Mouse (Mus musculus) embryonic facial prominence, embryonic 14.5 days (tissue): ENCODE results near the gene Mrpl20. TPM values are rescaled to one million over a fixed set of nuclear protein-coding genes. Genes with fewer than 3 reads are reported as not detected.
A peak's percentile ranks its signal among the peaks of the same experiment; 100 is the strongest.

ENCODE experiments used
- ATAC-seq: fragments of 200-750 bp; cut with Nextera tagmentation; 2 replicates; pipeline ENCODE4 v1.8.0; 2017; ENCODE audit warnings: low read depth, moderate number of reproducible peaks, moderate TSS enrichment
- DNase-seq: peaks from one replicate; pipeline ENCODE4 v3.0.0-alpha.2; 2015; ENCODE audit warnings: low spot score
- H3K27ac ChIP-seq: fragments of 300-500 bp; sonication (generic); replicated peaks from 2 replicates; pipeline ENCODE4 v1.5.1; 2014; ENCODE audit warnings: low read depth, mild to moderate bottlenecking, low read length, moderate library complexity
- H3K27me3 ChIP-seq: fragments of 300-500 bp; sonication (generic); replicated peaks from 2 replicates; pipeline ENCODE4 v1.6.1; 2014; ENCODE audit warnings: low read length; ENCODE audit not compliant: control insufficient read depth, insufficient read depth
- H3K36me3 ChIP-seq: fragments of 300-500 bp; sonication (generic); 2 replicates; pipeline ENCODE4 v1.6.1; 2014; ENCODE audit warnings: low read length, mixed read lengths; ENCODE audit not compliant: control insufficient read depth, insufficient read depth
- H3K4me1 ChIP-seq: fragments of 300-500 bp; sonication (generic); 2 replicates; pipeline ENCODE4 v1.6.1; 2014; ENCODE audit warnings: antibody characterized with exemption, low read length; ENCODE audit not compliant: control insufficient read depth, insufficient read depth
- H3K4me2 ChIP-seq: fragments of 300-500 bp; sonication (generic); 2 replicates; pipeline ENCODE4 v1.6.1; 2014; ENCODE audit warnings: low read depth, mild to moderate bottlenecking, low read length, moderate library complexity, mixed read lengths
- H3K4me3 ChIP-seq: fragments of 300-500 bp; sonication (generic); 2 replicates; pipeline ENCODE4 v1.5.1; 2014; ENCODE audit warnings: low read depth, mild to moderate bottlenecking, low read length
- H3K9ac ChIP-seq: fragments of 300-500 bp; sonication (generic); 2 replicates; pipeline ENCODE4 v1.6.1; 2014; ENCODE audit warnings: low read depth, mild to moderate bottlenecking, low read length, moderate library complexity, mixed read lengths
- H3K9me3 ChIP-seq: fragments of 300-500 bp; sonication (generic); 2 replicates; pipeline ENCODE4 v1.6.1; 2016; ENCODE audit warnings: low read length; ENCODE audit not compliant: control insufficient read depth
- WGBS: fragments of 180-500 bp; shearing (Covaris S2); extraction: QIAGEN DNeasy Blood & Tissue Kit; methylation state at CpG from one replicate; pipeline ENCODE4 v1.1.7; 2014; 5-methylcytosine and 5-hydroxymethylcytosine counted together
- polyA plus RNA-seq: library from polyadenylated mRNA; unstranded; fragments of >200 nt; fragmentation: Nextera tagmentation; extraction: Ambion mirVana; gene quantifications from 2 replicates; pipeline ENCODE4 v1.2.1, GENCODE M21; 2014

Mrpl20 gene
- polyA plus RNA-seq, result 199 and 219 TPM in 2 replicates

DNA sequence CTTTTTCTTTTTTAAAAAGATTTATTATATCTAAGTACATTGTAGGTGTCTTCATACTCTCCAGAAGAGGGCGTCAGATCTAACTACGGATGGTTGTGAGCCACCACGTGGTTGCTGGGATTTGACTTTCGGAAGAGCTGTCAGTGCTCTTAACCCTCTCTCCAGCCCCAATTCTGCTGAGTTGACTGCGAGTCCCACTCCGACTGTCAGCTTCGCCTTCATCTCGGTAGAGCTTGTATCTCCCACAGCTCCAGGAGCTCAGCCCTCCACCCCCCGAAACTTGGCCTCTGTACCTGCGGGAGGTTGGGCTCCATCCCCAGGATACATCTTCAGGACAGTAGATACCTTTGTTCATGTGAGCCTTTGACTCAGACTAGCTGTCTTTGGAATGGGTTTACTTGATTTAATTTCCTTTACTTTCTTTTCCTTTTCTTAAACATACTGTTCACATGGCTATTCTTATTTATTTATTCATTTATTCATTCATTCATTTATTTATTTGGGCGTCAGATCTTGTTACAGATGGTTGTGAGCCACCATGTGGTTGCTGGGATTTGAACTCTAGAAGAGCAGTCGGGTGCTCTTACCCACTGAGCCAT, at the start of gene Mrpl20:
TSS of gene Mrpl20 (plus strand) at position 138 of the 599 bp plus-strand sequence.
- ATAC-seq (no peak), DNase-seq (peak; percentile 54)
- H3K4me1 ChIP-seq, result peaks cover 7% of the 10 kb centered on the region; the same call in 1 of the 2 replicates
- H3K36me3 ChIP-seq, result peaks cover 27% of the 10 kb centered on the region
- H3K27ac ChIP-seq, result peak within 1 kb of the TSS; percentile 39
- no peaks in the 10 kb centered on the region for H3K9me3 ChIP-seq
- peak within 1 kb of the TSS; percentile 58 for H3K4me2 ChIP-seq
- peak within 1 kb of the TSS; percentile 88 for H3K9ac ChIP-seq
- H3K27me3 ChIP-seq, result no peaks in the 10 kb centered on the region
- peak within 1 kb of the TSS; percentile 84 for H3K4me3 ChIP-seq
- WGBS, result 10% methylated on average over 12 of the region's 12 CpGs

DNA sequence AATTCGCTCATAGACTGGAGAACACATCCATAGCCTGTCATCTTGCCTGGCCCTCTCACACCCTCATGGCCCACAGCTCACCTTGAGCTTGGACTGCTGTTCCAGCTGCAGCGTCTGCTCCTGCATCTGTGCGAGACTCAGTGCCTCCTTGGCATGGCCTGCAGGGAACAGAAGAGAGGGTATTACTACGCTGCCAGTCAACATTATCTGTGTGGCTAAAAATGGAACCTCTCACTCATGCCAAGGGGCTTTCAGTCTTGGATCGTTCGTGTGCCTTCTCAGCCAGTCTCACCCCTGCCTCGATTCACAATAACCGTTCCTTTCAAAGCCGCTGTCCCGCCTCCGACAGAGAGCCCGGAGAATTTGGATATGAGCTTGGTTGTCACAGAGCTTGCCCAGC, 45.7 kb upstream of the Mrpl20 start:
- Histone ChIP-seq H3K27ac (no peak overlapping the region), H3K4me2 (no peak overlapping the region), H3K36me3 (peaks cover 52% of the 10 kb centered on the region), H3K9me3 (no peaks in the 10 kb centered on the region), H3K4me1 (peaks cover 14% of the 10 kb centered on the region), H3K9ac (no peak overlapping the region), H3K4me3 (no peak overlapping the region), H3K27me3 (no peaks in the 10 kb centered on the region)
- DNase-seq (no peak), ATAC-seq (no peak)
- 93% methylated on average over 12 of the region's 12 CpGs for WGBS

DNA sequence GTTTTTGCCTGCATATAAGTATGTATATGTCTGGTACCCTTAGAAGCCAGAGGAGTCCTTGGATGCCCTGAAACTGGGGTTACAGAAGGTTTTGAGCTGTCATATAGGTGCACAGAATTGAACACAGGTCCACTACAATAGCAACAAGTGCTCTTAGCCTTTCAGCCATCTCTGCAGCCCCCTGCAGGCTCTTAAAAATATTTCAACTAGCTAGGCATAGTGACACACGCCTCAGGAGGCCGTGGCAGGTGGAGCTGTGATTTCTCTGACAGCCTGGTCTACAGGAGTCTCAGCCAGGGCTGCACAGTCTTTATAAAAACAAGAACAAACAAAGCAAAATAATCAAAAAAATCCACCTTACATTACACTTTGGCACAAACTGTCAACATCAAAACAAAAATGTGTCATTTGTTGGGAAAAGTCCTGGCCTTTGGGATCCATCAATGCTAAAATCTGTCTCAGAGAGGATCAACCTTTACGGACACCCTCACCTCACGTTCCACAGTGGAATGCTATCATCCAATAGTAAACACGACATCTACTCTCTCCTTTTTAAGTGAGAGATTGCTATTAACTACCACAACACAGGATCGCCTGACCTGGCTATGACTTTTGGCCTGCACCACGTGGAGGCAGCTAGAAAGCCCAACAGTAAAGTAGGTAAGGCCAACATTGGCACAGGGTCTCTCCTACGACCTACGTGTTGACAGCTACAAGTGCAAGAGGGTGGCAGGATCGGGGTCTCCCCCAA, 42.6 kb upstream of the Mrpl20 start:
- DNase-seq, result peak; percentile 48
- Histone ChIP-seq H3K27me3 (no peaks in the 10 kb centered on the region), H3K4me1 (peaks cover 14% of the 10 kb centered on the region), H3K4me2 (peak overlapping the region; percentile 93), H3K27ac (0 out of 2 replicates have a peak overlapping the region, but pooled peaks have one; percentile 4), H3K9me3 (no peaks in the 10 kb centered on the region), H3K9ac (peak overlapping the region; percentile 82), H3K4me3 (peak overlapping the region; percentile 69), H3K36me3 (peaks cover 24% of the 10 kb centered on the region)
- 4% methylated on average over 10 of the region's 10 CpGs for WGBS
- no peak for ATAC-seq

DNA sequence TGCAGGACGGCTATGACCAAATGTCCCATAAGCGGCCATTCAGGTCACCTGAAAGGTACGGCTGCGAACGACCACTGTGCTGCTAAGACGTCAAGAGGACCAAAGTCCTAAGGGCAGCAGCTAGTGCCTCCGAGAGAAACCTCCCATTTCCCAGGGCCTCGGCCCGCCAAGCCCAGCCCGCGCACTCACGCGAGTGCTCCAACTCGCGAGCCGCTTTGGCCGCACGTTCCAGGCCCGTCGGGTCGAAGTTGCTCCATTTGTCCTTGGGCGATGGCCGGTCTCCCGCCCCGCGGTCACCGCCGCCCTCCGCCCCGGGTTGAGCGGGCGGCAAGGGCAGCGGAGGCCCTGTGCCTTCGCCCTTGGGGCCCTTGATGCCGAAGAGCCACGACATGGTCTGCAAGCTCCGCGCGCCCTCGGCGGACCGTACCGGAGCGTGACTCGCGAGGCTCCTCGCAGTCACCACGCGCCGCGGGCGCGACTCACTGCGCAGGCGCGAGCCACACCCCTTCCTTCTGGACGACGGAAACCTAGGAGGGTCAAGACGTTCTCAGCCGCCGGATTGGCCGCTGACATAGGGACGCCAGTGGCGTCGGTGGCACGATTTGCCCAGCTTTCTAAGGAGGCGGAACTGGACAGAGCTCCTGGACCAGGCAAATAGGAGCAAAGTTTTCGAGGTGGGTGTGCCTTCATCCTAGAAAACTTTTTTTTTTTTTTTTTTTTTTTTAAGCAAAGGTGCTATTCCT, 41.9 kb upstream of the Mrpl20 start, which contains the start of gene Atad3a:
TSS of gene Atad3a (minus strand) at position 481 of the 743 bp plus-strand sequence.
- peaks cover 14% of the 10 kb centered on the region for H3K4me1 ChIP-seq
- peak; percentile 98 for ATAC-seq
- under 1% methylated on average over 38 of the region's 68 CpGs for WGBS
- peak within 1 kb of the TSS; percentile 93 for H3K4me2 ChIP-seq
- H3K36me3 ChIP-seq, result peaks cover 17% of the 10 kb centered on the region
- peak; percentile 98 for DNase-seq
- no peaks in the 10 kb centered on the region for H3K27me3 ChIP-seq
- H3K27ac ChIP-seq, result peak within 1 kb of the TSS; percentile 56; the same call in 1 of the 2 replicates
- H3K4me3 ChIP-seq, result peak within 1 kb of the TSS; percentile 69
- no peaks in the 10 kb centered on the region for H3K9me3 ChIP-seq
- H3K9ac ChIP-seq, result peak within 1 kb of the TSS; percentile 82

DNA sequence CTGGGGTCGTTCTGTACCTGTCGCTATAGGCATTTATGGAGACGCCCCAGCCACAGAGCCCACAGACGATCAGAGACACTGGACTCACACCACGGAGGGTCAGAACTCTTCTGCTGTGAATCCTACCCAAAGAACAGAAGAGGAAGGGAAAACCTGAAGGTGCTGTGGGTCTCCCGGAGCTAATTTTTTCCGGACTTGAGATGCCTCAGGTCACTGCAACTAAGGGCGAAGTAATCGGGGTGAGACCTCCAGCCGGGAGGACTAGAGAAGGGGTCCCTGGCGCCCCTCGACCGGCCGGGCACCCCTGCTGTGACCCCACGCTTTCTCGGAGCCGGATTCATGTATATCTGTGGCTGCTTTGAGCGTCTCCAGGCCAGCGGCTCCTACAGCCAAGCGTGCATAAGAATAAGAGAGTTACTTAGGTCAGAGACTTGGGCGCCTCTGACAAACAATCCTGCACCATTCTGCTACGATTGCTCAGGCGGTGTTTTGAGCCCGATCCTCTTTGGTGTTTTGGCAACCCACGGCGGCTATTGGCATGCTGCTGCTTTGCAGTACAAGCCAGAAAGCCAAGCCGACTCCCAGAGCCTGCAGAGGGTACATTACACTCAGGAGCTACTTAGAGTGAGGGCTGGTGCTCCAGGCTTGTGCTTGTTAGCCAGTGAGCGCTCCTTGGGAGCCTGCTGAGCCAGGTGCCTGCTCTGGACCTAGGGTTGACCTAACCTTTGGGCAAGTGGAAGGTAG, 41.1 kb upstream of the Mrpl20 start:
- peaks cover 14% of the 10 kb centered on the region for H3K4me1 ChIP-seq
- DNase-seq, result no peak
- peak overlapping the region; percentile 93 for H3K4me2 ChIP-seq
- no peaks in the 10 kb centered on the region for H3K27me3 ChIP-seq
- WGBS, result 3% methylated on average over 28 of the region's 28 CpGs
- H3K27ac ChIP-seq, result peak overlapping the region; percentile 56; the same call in 1 of the 2 replicates
- no peak for ATAC-seq
- H3K9ac ChIP-seq, result peak overlapping the region; percentile 82
- no peaks in the 10 kb centered on the region for H3K9me3 ChIP-seq
- H3K36me3 ChIP-seq, result peaks cover 10% of the 10 kb centered on the region; the same call in 1 of the 2 replicates
- peak overlapping the region; percentile 69 for H3K4me3 ChIP-seq

DNA sequence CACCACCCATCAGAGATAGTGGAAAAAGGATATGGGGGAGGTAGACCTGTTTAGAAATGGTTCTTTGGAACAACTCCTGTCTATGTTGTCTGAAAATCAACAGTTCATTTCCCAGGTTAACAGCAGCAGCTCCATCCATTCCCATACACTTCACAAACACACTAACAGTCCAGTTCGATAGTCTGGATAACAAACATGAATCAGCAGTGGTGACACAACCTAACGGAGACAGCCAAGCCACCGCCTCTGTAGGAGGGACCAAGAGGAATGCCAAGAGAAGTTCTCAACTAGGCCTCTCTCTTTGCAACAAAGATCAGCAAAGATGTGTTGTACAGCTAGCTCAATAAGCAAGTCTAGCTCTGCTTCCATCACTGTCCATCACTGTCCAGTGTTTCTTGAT, 40.3 kb upstream of the Mrpl20 start:
- DNase-seq (no peak), ATAC-seq (no peak)
- peaks cover 14% of the 10 kb centered on the region for H3K4me1 ChIP-seq
- no peak overlapping the region for H3K27ac ChIP-seq
- no peaks in the 10 kb centered on the region for H3K9me3 ChIP-seq
- H3K4me2 ChIP-seq, result no peak overlapping the region
- no peak overlapping the region; the same call in 1 of the 2 replicates for H3K9ac ChIP-seq
- H3K36me3 ChIP-seq, result 0 out of 2 replicates have a peak, but pooled peaks cover 4% of the 10 kb centered on the region
- H3K4me3 ChIP-seq, result no peak overlapping the region
- 84% methylated on average over 3 of the region's 3 CpGs for WGBS
- no peaks in the 10 kb centered on the region for H3K27me3 ChIP-seq

DNA sequence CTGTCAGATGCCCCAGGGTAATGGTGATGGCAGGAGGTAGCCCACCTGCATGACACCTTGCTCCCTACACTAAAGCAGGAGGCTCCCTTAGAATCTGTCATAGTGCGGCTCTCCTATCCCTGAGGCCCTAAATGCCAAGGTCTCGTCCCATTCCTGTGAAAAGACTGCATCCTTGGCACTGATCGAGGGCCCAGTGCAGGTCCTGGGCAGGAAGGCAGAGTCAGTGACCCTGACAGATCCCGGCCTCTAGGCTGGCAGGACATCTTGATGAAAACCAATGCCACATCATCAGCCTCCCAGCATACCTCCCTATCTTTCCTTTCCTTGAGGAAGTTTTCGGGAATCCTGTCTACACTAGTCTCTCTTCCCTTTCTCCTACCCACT, 33.2 kb upstream of the Mrpl20 start:
- peak overlapping the region; percentile 55 for H3K4me3 ChIP-seq
- ATAC-seq (no peak), DNase-seq (no peak)
- no peaks in the 10 kb centered on the region for H3K9me3 ChIP-seq
- H3K4me2 ChIP-seq, result peak overlapping the region; percentile 87
- H3K9ac ChIP-seq, result peak overlapping the region; percentile 80
- no peaks in the 10 kb centered on the region for H3K27me3 ChIP-seq
- H3K36me3 ChIP-seq, result no peaks in the 10 kb centered on the region
- WGBS, result 44% methylated on average over 5 of the region's 5 CpGs
- peaks cover 9% of the 10 kb centered on the region for H3K4me1 ChIP-seq
- no peak overlapping the region for H3K27ac ChIP-seq
